Mouse (Mus musculus) embryonic facial prominence, embryonic 15.5 days (tissue): Measurements from ENCODE around the gene Lypd4. TPM values are rescaled to one million over a fixed set of nuclear protein-coding genes. Genes with fewer than 3 reads are reported as not detected.

Experiments used
- polyA plus RNA-seq: library from polyadenylated mRNA; unstranded; fragments of >200 nt; fragmentation: Nextera tagmentation; extraction: Ambion mirVana; gene quantifications from 2 replicates; pipeline ENCODE4 v1.2.1, GENCODE M21; 2015

The Lypd4 gene
- polyA plus RNA-seq, 1 experiment from 2014 or later: not detected

Other genes starting within 250 kb of the Lypd4 start
- gene Lypd3, start 233.4 kb downstream of the Lypd4 start, polyA plus RNA-seq: 94.6 and 109 TPM in 2 replicates
- gene Tex101, start 193.3 kb downstream of the Lypd4 start, polyA plus RNA-seq: not detected in 2 replicates
- gene BC049730, start 160.7 kb downstream of the Lypd4 start, polyA plus RNA-seq: not detected in 2 replicates
- not detected in 2 replicates for gene Gm4763, start 143.0 kb downstream of the Lypd4 start, polyA plus RNA-seq
- 0.66 and 1.3 TPM in 2 replicates for gene Cd177, start 109.6 kb downstream of the Lypd4 start, polyA plus RNA-seq
- gene Ceacam10, start 92.7 kb downstream of the Lypd4 start, polyA plus RNA-seq: 0.35 TPM in 2 replicates
- 8.1 and 21.7 TPM in 2 replicates for gene Gm9844, start 7.7 kb downstream of the Lypd4 start, polyA plus RNA-seq
- 0.09 TPM in 1 of 2 replicates, not detected in the other for gene Dmrtc2, start 116 bp upstream of the Lypd4 start, polyA plus RNA-seq
- 2,979 and 3,008 TPM in 2 replicates for gene Rps19, start 14.4 kb upstream of the Lypd4 start, polyA plus RNA-seq
- 0.59 and 0.69 TPM in 2 replicates for gene Cd79a, start 27.4 kb upstream of the Lypd4 start, polyA plus RNA-seq
- gene Arhgef1, start 33.0 kb upstream of the Lypd4 start, polyA plus RNA-seq: 121 and 126 TPM in 2 replicates
- gene Gm4881, start 74.6 kb upstream of the Lypd4 start, polyA plus RNA-seq: not detected in 2 replicates
- 211 and 215 TPM in 2 replicates for gene Rabac1, start 102.8 kb upstream of the Lypd4 start, polyA plus RNA-seq
- gene Atp1a3, start 136.0 kb upstream of the Lypd4 start, polyA plus RNA-seq: 1.5 and 2.0 TPM in 2 replicates
- 6.0 and 6.7 TPM in 2 replicates for gene Grik5, start 202.4 kb upstream of the Lypd4 start, polyA plus RNA-seq
- 31.7 and 35.8 TPM in 2 replicates for gene Zfp574, start 202.6 kb upstream of the Lypd4 start, polyA plus RNA-seq